Mouse (Mus musculus): ENCODE measurements around the gene Clspn. TPM values are rescaled to one million over a fixed set of nuclear protein-coding genes. Genes with fewer than 3 reads are reported as not detected.

Gene Clspn
- 39.8 and 41.8 TPM in 2 replicates for polyA plus RNA-seq (2011; ENCODE audit: insufficient read depth, insufficient read length, low read depth, missing spikeins)

DNA sequence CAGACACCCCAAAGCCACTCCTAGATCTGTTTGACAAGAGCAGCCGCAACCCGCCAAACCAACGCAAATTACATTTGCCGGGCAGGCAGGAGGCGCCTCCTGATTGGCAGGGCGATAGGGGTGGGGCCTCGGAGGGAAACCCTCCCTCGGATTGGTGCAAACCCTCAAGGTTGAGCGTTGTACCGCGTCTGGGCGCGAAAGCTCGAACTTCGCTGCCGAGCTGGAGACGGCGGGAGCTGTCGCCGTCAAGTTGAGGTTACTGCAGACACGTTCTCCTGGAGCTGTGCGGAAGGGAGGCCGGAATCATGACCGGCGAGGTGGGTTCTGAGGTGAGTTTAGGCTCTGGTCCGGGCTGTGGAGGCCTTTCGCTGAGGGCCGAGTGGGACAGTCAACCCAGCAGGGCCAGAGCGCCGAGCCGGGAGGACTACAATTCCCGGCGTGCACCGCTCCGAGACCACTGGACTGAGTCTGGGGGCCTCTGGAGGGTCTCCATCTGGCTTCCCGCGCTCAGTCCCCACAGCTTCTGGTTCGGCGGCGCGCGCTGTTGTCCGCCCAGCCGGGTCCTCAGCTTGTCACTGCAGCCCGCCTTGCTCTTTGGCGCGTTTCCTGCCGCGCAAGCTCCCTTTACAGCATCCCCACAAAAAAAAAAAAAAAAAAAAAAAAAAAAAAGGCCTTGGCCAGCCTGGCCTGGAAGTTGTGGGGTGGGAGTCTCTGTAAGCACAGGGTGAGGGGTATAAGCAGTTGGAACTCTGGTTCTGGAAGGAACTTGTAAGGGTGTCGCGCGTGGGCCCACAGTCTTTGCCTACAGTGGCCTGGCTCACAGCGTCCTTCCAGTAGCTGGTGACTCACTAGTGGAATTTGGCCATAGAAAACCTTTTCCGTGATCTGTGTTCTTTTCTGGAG, at the start of gene Clspn:
TSS of gene Clspn (plus strand) at position 127 of the 903 bp plus-strand sequence.
- peak within 1 kb of the TSS; percentile 52 for H3K9ac ChIP-seq (ENCODE audit: low read depth, poor library complexity, severe bottlenecking)
- no peaks in the 10 kb centered on the region for H3K9me3 ChIP-seq (replicated peaks; ENCODE audit: control insufficient read depth, insufficient read depth, low read length, poor library complexity, severe bottlenecking)
- peaks cover 10% of the 10 kb centered on the region for H3K36me3 ChIP-seq (ENCODE audit: control insufficient read depth, insufficient read depth, low read length, poor library complexity, severe bottlenecking)
- no peak within 1 kb of the TSS for H3K27ac ChIP-seq (ENCODE audit: insufficient read depth, low read length)
- TF ChIP-seq POLR2A (IDR thresholded peaks at IDR 0.05; ENCODE audit: insufficient read depth, low read length), result peak; percentile 57
- TF ChIP-seq CTCF (IDR thresholded peaks at IDR 0.05; ENCODE audit: low read depth, low read length), result no peak
- H3K4me3 ChIP-seq (ENCODE audit: low read depth, low read length), result peak within 1 kb of the TSS; percentile 77
- no peaks in the 10 kb centered on the region for H3K4me1 ChIP-seq (ENCODE audit: control insufficient read depth, insufficient read depth, low read length)
- H3K27me3 ChIP-seq (ENCODE audit: control insufficient read depth, insufficient read depth, low read length, poor library complexity, severe bottlenecking), result no peaks in the 10 kb centered on the region

GRCm38 (mm10) chr4:126508110-126508899, 48.4 kb upstream of the Clspn start:
- H3K9me3 ChIP-seq (replicated peaks; ENCODE audit: control insufficient read depth, insufficient read depth, low read length, poor library complexity, severe bottlenecking), result no peaks in the 10 kb centered on the region
- no peak overlapping the region for H3K9ac ChIP-seq (ENCODE audit: low read depth, poor library complexity, severe bottlenecking)
- TF ChIP-seq EP300 (IDR thresholded peaks at IDR 0.05; ENCODE audit: insufficient read depth, low read depth, low read length), result no peak
- no peak for TF ChIP-seq POLR2A (IDR thresholded peaks at IDR 0.05; ENCODE audit: insufficient read depth, low read length)
- TF ChIP-seq CTCF (IDR thresholded peaks at IDR 0.05; ENCODE audit: low read depth, low read length), result no peak
- H3K4me1 ChIP-seq (ENCODE audit: control insufficient read depth, insufficient read depth, low read length), result no peaks in the 10 kb centered on the region
- H3K27me3 ChIP-seq (ENCODE audit: control insufficient read depth, insufficient read depth, low read length, poor library complexity, severe bottlenecking), result no peaks in the 10 kb centered on the region
- no peaks in the 10 kb centered on the region for H3K36me3 ChIP-seq (ENCODE audit: control insufficient read depth, insufficient read depth, low read length, poor library complexity, severe bottlenecking)
- H3K27ac ChIP-seq (ENCODE audit: insufficient read depth, low read length), result no peak overlapping the region
- no peak overlapping the region for H3K4me3 ChIP-seq (ENCODE audit: low read depth, low read length)

- no peaks in the 10 kb centered on the region for H3K9me3 ChIP-seq (replicated peaks; ENCODE audit: control insufficient read depth, insufficient read depth, low read length, poor library complexity, severe bottlenecking)
- no peak for TF ChIP-seq CTCF (IDR thresholded peaks at IDR 0.05; ENCODE audit: low read depth, low read length)
- no peak for TF ChIP-seq POLR2A (IDR thresholded peaks at IDR 0.05; ENCODE audit: insufficient read depth, low read length)
- no peak for TF ChIP-seq EP300 (IDR thresholded peaks at IDR 0.05; ENCODE audit: insufficient read depth, low read depth, low read length)
- H3K4me1 ChIP-seq (ENCODE audit: control insufficient read depth, insufficient read depth, low read length), result no peaks in the 10 kb centered on the region
- H3K27me3 ChIP-seq (ENCODE audit: control insufficient read depth, insufficient read depth, low read length, poor library complexity, severe bottlenecking), result no peaks in the 10 kb centered on the region
- H3K9ac ChIP-seq (ENCODE audit: low read depth, poor library complexity, severe bottlenecking), result no peak overlapping the region
- H3K4me3 ChIP-seq (ENCODE audit: low read depth, low read length), result no peak overlapping the region
- H3K36me3 ChIP-seq (ENCODE audit: control insufficient read depth, insufficient read depth, low read length, poor library complexity, severe bottlenecking), result no peaks in the 10 kb centered on the region
- H3K27ac ChIP-seq (ENCODE audit: insufficient read depth, low read length), result no peak overlapping the region
Measured at GRCm38 (mm10) chr4:126509072-126509471, 47.7 kb upstream of the Clspn start.

DNA sequence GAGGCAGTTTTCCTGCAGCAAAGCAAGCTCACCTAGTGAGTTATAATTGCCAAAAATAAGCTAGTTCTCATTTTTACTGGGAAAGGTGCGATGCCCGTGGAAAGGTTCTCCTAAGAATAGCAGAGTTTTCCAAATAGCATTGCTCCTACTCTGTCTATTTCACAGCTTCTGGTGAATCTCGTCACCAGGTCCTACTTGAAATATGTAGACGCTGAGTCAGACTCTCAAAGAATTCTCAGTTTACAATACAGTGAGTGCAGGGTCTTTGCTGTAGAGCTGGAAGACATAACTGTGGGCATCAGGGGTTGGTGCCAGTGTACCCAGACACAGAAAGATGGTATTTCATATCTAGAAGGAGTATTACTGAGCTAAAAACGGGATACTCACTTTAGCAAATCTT, 45.7 kb upstream of the Clspn start:
- no peaks in the 10 kb centered on the region for H3K36me3 ChIP-seq (ENCODE audit: control insufficient read depth, insufficient read depth, low read length, poor library complexity, severe bottlenecking)
- no peaks in the 10 kb centered on the region for H3K9me3 ChIP-seq (replicated peaks; ENCODE audit: control insufficient read depth, insufficient read depth, low read length, poor library complexity, severe bottlenecking)
- no peak overlapping the region for H3K9ac ChIP-seq (ENCODE audit: low read depth, poor library complexity, severe bottlenecking)
- no peaks in the 10 kb centered on the region for H3K27me3 ChIP-seq (ENCODE audit: control insufficient read depth, insufficient read depth, low read length, poor library complexity, severe bottlenecking)
- H3K4me3 ChIP-seq (ENCODE audit: low read depth, low read length), result no peak overlapping the region
- TF ChIP-seq CTCF (IDR thresholded peaks at IDR 0.05; ENCODE audit: low read depth, low read length) (no peak), EP300 (IDR thresholded peaks at IDR 0.05; ENCODE audit: insufficient read depth, low read depth, low read length) (no peak), POLR2A (IDR thresholded peaks at IDR 0.05; ENCODE audit: insufficient read depth, low read length) (no peak)
- H3K27ac ChIP-seq (ENCODE audit: insufficient read depth, low read length), result no peak overlapping the region
- H3K4me1 ChIP-seq (ENCODE audit: control insufficient read depth, insufficient read depth, low read length), result no peaks in the 10 kb centered on the region

- TF ChIP-seq EP300 (IDR thresholded peaks at IDR 0.05; ENCODE audit: insufficient read depth, low read depth, low read length) (no peak), POLR2A (IDR thresholded peaks at IDR 0.05; ENCODE audit: insufficient read depth, low read length) (no peak), CTCF (IDR thresholded peaks at IDR 0.05; ENCODE audit: low read depth, low read length) (no peak)
- Histone ChIP-seq H3K27ac (ENCODE audit: insufficient read depth, low read length) (no peak overlapping the region), H3K9ac (ENCODE audit: low read depth, poor library complexity, severe bottlenecking) (no peak overlapping the region), H3K27me3 (ENCODE audit: control insufficient read depth, insufficient read depth, low read length, poor library complexity, severe bottlenecking) (no peaks in the 10 kb centered on the region), H3K4me1 (ENCODE audit: control insufficient read depth, insufficient read depth, low read length) (no peaks in the 10 kb centered on the region), H3K4me3 (ENCODE audit: low read depth, low read length) (no peak overlapping the region), H3K9me3 (replicated peaks; ENCODE audit: control insufficient read depth, insufficient read depth, low read length, poor library complexity, severe bottlenecking) (no peaks in the 10 kb centered on the region), H3K36me3 (ENCODE audit: control insufficient read depth, insufficient read depth, low read length, poor library complexity, severe bottlenecking) (no peaks in the 10 kb centered on the region)
Measured at GRCm38 (mm10) chr4:126512308-126513066, 44.2 kb upstream of the Clspn start.
